15 mouse cellular contexts compared by ENCODE assay signal in genomic region chr13:76064363-76064945, GRCm38 (mm10). TPM values are rescaled to one million over a fixed set of nuclear protein-coding genes. Genes with fewer than 3 reads are reported as not detected.
DNase-seq lines count a peak whose midpoint lies in the region; ATAC-seq lines count a peak whose summit lies in the region.
"Had no signal": no experiment of that assay in that cellular context is flagged by ENCODE, and none has a peak within 500 bp of the region (broad histone marks: within the 10 kb centered on the region; RNA-seq: fewer than 3 reads in every experiment).

No protein-coding gene starts in this region.

- H3K27me3 ChIP-seq in kidney, embryonic 15.5 days = no peaks in the 10 kb centered on the region
- H3K27me3 ChIP-seq in limb, embryonic 10.5 days (ENCODE audit: low read depth, poor library complexity, severe bottlenecking) = no peaks in the 10 kb centered on the region
- H3K27me3 ChIP-seq: embryonic facial prominence, embryonic 15.5 days; lung, embryonic 15.5 days; megakaryocyte, embryonic 14.5 days had no signal

- peak; percentile 7 for DNase-seq in adrenal gland, postnatal 14 days
- DNase-seq in adrenal gland, postnatal 10 days = no peak
- DNase-seq in kidney, adult 18-20 months = no peak
- DNase-seq in ZHBTc4 (ENCODE audit: low read depth, low spot score) = peak; percentile 34
- peak; percentile 37 for DNase-seq in limb, embryonic 10.5 days (ENCODE audit: low spot score)
- DNase-seq in left cerebral cortex, adult 9 months (ENCODE audit: low spot score in 2 of 2) = no peak
- no peak for DNase-seq in layer of hippocampus, adult 8-10 months (ENCODE audit: low spot score in 2 of 2)
- DNase-seq: cerebellum, adult 2 months; kidney, adult 8-10 months had no signal

- no peaks in the 10 kb centered on the region for H3K9me3 ChIP-seq in kidney, embryonic 15.5 days (replicated peaks)
- no peaks in the 10 kb centered on the region for H3K9me3 ChIP-seq in limb, embryonic 10.5 days (replicated peaks)
- H3K9me3 ChIP-seq: embryonic facial prominence, embryonic 15.5 days; lung, embryonic 15.5 days; megakaryocyte, embryonic 14.5 days had no signal

- no peak overlapping the region for H3K27ac ChIP-seq in kidney, embryonic 15.5 days
- peak overlapping the region; percentile 58; the same call in 1 of the 2 replicates for H3K27ac ChIP-seq in limb, embryonic 10.5 days
- H3K27ac ChIP-seq: embryonic facial prominence, embryonic 15.5 days; lung, embryonic 15.5 days had no signal

- H3K4me1 ChIP-seq in kidney, embryonic 15.5 days = 0 out of 2 replicates have a peak, but pooled peaks cover 7% of the 10 kb centered on the region
- peaks cover 10% of the 10 kb centered on the region for H3K4me1 ChIP-seq in limb, embryonic 10.5 days
- H3K4me1 ChIP-seq: embryonic facial prominence, embryonic 15.5 days; lung, embryonic 15.5 days had no signal

- H3K9ac ChIP-seq in kidney, embryonic 15.5 days = no peak overlapping the region
- H3K9ac ChIP-seq: embryonic facial prominence, embryonic 15.5 days; lung, embryonic 15.5 days had no signal

- H3K36me3 ChIP-seq in kidney, embryonic 15.5 days = peaks cover 11% of the 10 kb centered on the region; the same call in 1 of the 2 replicates
- H3K36me3 ChIP-seq in limb, embryonic 10.5 days = peaks cover 16% of the 10 kb centered on the region
- H3K36me3 ChIP-seq: embryonic facial prominence, embryonic 15.5 days; lung, embryonic 15.5 days had no signal

- H3K4me3 ChIP-seq in kidney, embryonic 15.5 days (replicated peaks) = no peak overlapping the region
- no peak overlapping the region for H3K4me3 ChIP-seq in limb, embryonic 10.5 days
- H3K4me3 ChIP-seq: embryonic facial prominence, embryonic 15.5 days; lung, embryonic 15.5 days; megakaryocyte, embryonic 14.5 days had no signal

- WGBS in kidney, embryonic 15.5 days = 83% methylated on average over 13 of the region's 13 CpGs
- WGBS in limb, embryonic 10.5 days = 81% methylated on average over 13 of the region's 13 CpGs

- 0 out of 2 replicates have a peak overlapping the region, but pooled peaks have one; percentile 2 for H3K4me2 ChIP-seq in kidney, embryonic 15.5 days
- H3K4me2 ChIP-seq: embryonic facial prominence, embryonic 15.5 days; lung, embryonic 15.5 days had no signal

- ATAC-seq in kidney, embryonic 15.5 days (replicated peaks; ENCODE audit: low FRiP score) = peak; percentile 65

RNA-seq across cellular contexts. Expression of gene Gpr150, which starts 7.7 kb away (rescaled TPM):
- not detected in 2 replicates for total RNA-seq in adrenal gland, postnatal 14 days (2021)
- not detected for total RNA-seq in adrenal gland, postnatal 10 days (2021)
- 0.44 and 0.60 TPM in 2 replicates for polyA plus RNA-seq in kidney, embryonic 15.5 days (2015; fragmentation: Nextera tagmentation; extraction: Ambion mirVana)
- 0.41 and 0.48 TPM in 2 replicates for polyA plus RNA-seq in limb, embryonic 10.5 days (2016; fragmentation: Nextera tagmentation; extraction: Ambion mirVana)
- total RNA-seq in layer of hippocampus, adult 8-10 months (2022) = 1 to 10 TPM; 2.2 to 2.9 (median 2.6) TPM
- polyA plus RNA-seq: embryonic facial prominence, embryonic 15.5 days; gonadal fat pad, adult 2 months; lung, embryonic 15.5 days; urinary bladder, adult 2 months had no signal

RNA-seq across cellular contexts. Expression of gene Arsk, which starts 34.0 kb away (rescaled TPM):
- total RNA-seq in adrenal gland, postnatal 14 days (2021) = 6.7 and 7.7 TPM in 2 replicates
- 1 to 10 TPM; 5.8 to 7.1 TPM for total RNA-seq in adrenal gland, postnatal 10 days (2021)
- 9.3 and 10.5 TPM in 2 replicates for polyA plus RNA-seq in kidney, embryonic 15.5 days (2015; fragmentation: Nextera tagmentation; extraction: Ambion mirVana)
- polyA plus RNA-seq in limb, embryonic 10.5 days (2016; fragmentation: Nextera tagmentation; extraction: Ambion mirVana) = 4.6 and 5.2 TPM in 2 replicates
- 10 to 100 TPM in 3 of 4 experiments, 1 to 10 TPM in 1; 7.7 to 11.5 (median 10.8) TPM for total RNA-seq in layer of hippocampus, adult 8-10 months (2022)

RNA-seq across cellular contexts. Expression of gene Ttc37, which starts 34.1 kb away (rescaled TPM):
- 24.6 and 27.6 TPM in 2 replicates for total RNA-seq in adrenal gland, postnatal 14 days (2021)
- 10 to 100 TPM; 21.1 to 23.0 TPM for total RNA-seq in adrenal gland, postnatal 10 days (2021)
- polyA plus RNA-seq in kidney, embryonic 15.5 days (2015; fragmentation: Nextera tagmentation; extraction: Ambion mirVana) = 13.3 and 15.7 TPM in 2 replicates
- polyA plus RNA-seq in limb, embryonic 10.5 days (2016; fragmentation: Nextera tagmentation; extraction: Ambion mirVana) = 15.9 and 18.7 TPM in 2 replicates
- total RNA-seq in layer of hippocampus, adult 8-10 months (2022) = 10 to 100 TPM; 17.4 to 26.8 (median 21.7) TPM

RNA-seq across cellular contexts. Expression of gene Rfesd, which starts 45.9 kb away (rescaled TPM):
- 17.3 and 19.1 TPM in 2 replicates for total RNA-seq in adrenal gland, postnatal 14 days (2021)
- total RNA-seq in adrenal gland, postnatal 10 days (2021) = 10 to 100 TPM; 14.1 to 20.5 TPM
- 18.9 and 20.2 TPM in 2 replicates for polyA plus RNA-seq in kidney, embryonic 15.5 days (2015; fragmentation: Nextera tagmentation; extraction: Ambion mirVana)
- 24.5 and 25.7 TPM in 2 replicates for polyA plus RNA-seq in limb, embryonic 10.5 days (2016; fragmentation: Nextera tagmentation; extraction: Ambion mirVana)
- total RNA-seq in layer of hippocampus, adult 8-10 months (2022) = 10 to 100 TPM; 16.3 to 21.6 (median 17.2) TPM

Comparison
In these comparisons a context has a peak if more than half of its experiments do, and no peak if none do; other contexts are left out.
1. DNase-seq: peak in adrenal gland, postnatal 14 days (single experiment), ZHBTc4 (single experiment) and limb, embryonic 10.5 days (single experiment); none in adrenal gland, postnatal 10 days (single experiment), kidney, adult 18-20 months (single experiment), left cerebral cortex, adult 9 months (0 of 2) and layer of hippocampus, adult 8-10 months (0 of 2).